Mouse (Mus musculus): ENCODE results near the gene Usp30. TPM values are rescaled to one million over a fixed set of nuclear protein-coding genes. Genes with fewer than 3 reads are reported as not detected.

Gene Usp30
- total RNA-seq, 2 experiments from 2014 or later: 37.8 to 39.0 TPM

- DNase-seq (ENCODE audit: low spot score in 2 of 2): no peak
- Histone ChIP-seq H3K27ac (no peak overlapping the region), H3K4me3 (no peak overlapping the region)
- peak; percentile 69 for TF ChIP-seq CTCF (conservative IDR thresholded peaks at IDR 0.05)
Measured at GRCm38 (mm10) chr5:114045134-114045533, 20.1 kb upstream of the Usp30 start.

GRCm38 (mm10) chr5:114046151-114046550 lies 19.1 kb upstream of the Usp30 start:
- no peak for DNase-seq (ENCODE audit: low spot score in 2 of 2)
- no peak overlapping the region for H3K4me3 ChIP-seq
- H3K27ac ChIP-seq: no peak overlapping the region
- no peak for TF ChIP-seq CTCF (conservative IDR thresholded peaks at IDR 0.05)

GRCm38 (mm10) chr5:114046604-114047003 lies 18.7 kb upstream of the Usp30 start:
- no peak for TF ChIP-seq CTCF (conservative IDR thresholded peaks at IDR 0.05)
- Histone ChIP-seq H3K4me3 (no peak overlapping the region), H3K27ac (no peak overlapping the region)
- DNase-seq (ENCODE audit: low spot score in 2 of 2): no peak

- H3K4me3 ChIP-seq: no peak overlapping the region
- TF ChIP-seq CTCF (conservative IDR thresholded peaks at IDR 0.05): peak; percentile 70
- DNase-seq (ENCODE audit: low spot score in 2 of 2): no peak
- no peak overlapping the region for H3K27ac ChIP-seq
Measured at GRCm38 (mm10) chr5:114047182-114047581, 18.1 kb upstream of the Usp30 start.

GRCm38 (mm10) chr5:114048731-114049308 lies 16.4 kb upstream of the Usp30 start:
- Histone ChIP-seq H3K4me3 (no peak overlapping the region), H3K27ac (no peak overlapping the region)
- TF ChIP-seq CTCF (conservative IDR thresholded peaks at IDR 0.05): peak; percentile 33
- no peak for DNase-seq (ENCODE audit: low spot score in 2 of 2)

GRCm38 (mm10) chr5:114052246-114052761 lies 13.0 kb upstream of the Usp30 start:
- DNase-seq (ENCODE audit: low spot score in 2 of 2): peak in 1 of 2 experiments; percentile 61
- no peak overlapping the region for H3K4me3 ChIP-seq

GRCm38 (mm10) chr5:114057129-114057731 lies 8.0 kb upstream of the Usp30 start:
- TF ChIP-seq CTCF (conservative IDR thresholded peaks at IDR 0.05): no peak
- H3K4me3 ChIP-seq: no peak overlapping the region
- peak in 1 of 2 experiments; percentile 27 for DNase-seq (ENCODE audit: low spot score in 2 of 2)
- peak overlapping the region; percentile 74 for H3K27ac ChIP-seq

More at GRCm38 (mm10) chr5:114052246-114052761, 13.0 kb upstream of the Usp30 start:
- H3K27ac ChIP-seq: 0 out of 2 replicates have a peak overlapping the region, but pooled peaks have one; percentile 10
- TF ChIP-seq CTCF (conservative IDR thresholded peaks at IDR 0.05): peak; percentile 95

- no peak for TF ChIP-seq CTCF (conservative IDR thresholded peaks at IDR 0.05)
Measured at GRCm38 (mm10) chr5:114061675-114062074, 3.6 kb upstream of the Usp30 start.

GRCm38 (mm10) chr5:114063958-114064357 lies 1.3 kb upstream of the Usp30 start:
- no peak for DNase-seq (ENCODE audit: low spot score in 2 of 2)
- Histone ChIP-seq H3K4me3 (no peak overlapping the region), H3K27ac (no peak overlapping the region)
- TF ChIP-seq CTCF (conservative IDR thresholded peaks at IDR 0.05): no peak

More at GRCm38 (mm10) chr5:114061675-114062074, 3.6 kb upstream of the Usp30 start:
- no peak overlapping the region for H3K27ac ChIP-seq
- no peak for DNase-seq (ENCODE audit: low spot score in 2 of 2)
- no peak overlapping the region for H3K4me3 ChIP-seq

- H3K27ac ChIP-seq: no peak overlapping the region
- TF ChIP-seq CTCF (conservative IDR thresholded peaks at IDR 0.05): no peak
Measured at GRCm38 (mm10) chr5:114066601-114067000, 1.3 kb downstream of the Usp30 start.

GRCm38 (mm10) chr5:114067543-114067942 lies 2.3 kb downstream of the Usp30 start:
- no peak for TF ChIP-seq CTCF (conservative IDR thresholded peaks at IDR 0.05)
- Histone ChIP-seq H3K4me3 (no peak overlapping the region), H3K27ac (no peak overlapping the region)
- DNase-seq (ENCODE audit: low spot score in 2 of 2): no peak

More at GRCm38 (mm10) chr5:114066601-114067000, 1.3 kb downstream of the Usp30 start:
- no peak for DNase-seq (ENCODE audit: low spot score in 2 of 2)
- no peak overlapping the region for H3K4me3 ChIP-seq

GRCm38 (mm10) chr5:114067982-114068381 lies 2.7 kb downstream of the Usp30 start:
- Histone ChIP-seq H3K4me3 (no peak overlapping the region), H3K27ac (no peak overlapping the region)
- no peak for DNase-seq (ENCODE audit: low spot score in 2 of 2)
- TF ChIP-seq CTCF (conservative IDR thresholded peaks at IDR 0.05): no peak

GRCm38 (mm10) chr5:114070858-114071257 lies 5.6 kb downstream of the Usp30 start:
- Histone ChIP-seq H3K4me3 (no peak overlapping the region), H3K27ac (no peak overlapping the region)
- TF ChIP-seq CTCF (conservative IDR thresholded peaks at IDR 0.05): peak; percentile 61
- no peak for DNase-seq (ENCODE audit: low spot score in 2 of 2)

- TF ChIP-seq CTCF (conservative IDR thresholded peaks at IDR 0.05): no peak
- DNase-seq (ENCODE audit: low spot score in 2 of 2): no peak
- no peak overlapping the region for H3K4me3 ChIP-seq
- H3K27ac ChIP-seq: no peak overlapping the region
Measured at GRCm38 (mm10) chr5:114072262-114072661, 7.0 kb downstream of the Usp30 start.
